Mouse (Mus musculus): ENCODE data around the gene Map3k10. TPM values are rescaled to one million over a fixed set of nuclear protein-coding genes. Genes with fewer than 3 reads are reported as not detected.

Map3k10 gene
- total RNA-seq (2015; ENCODE audit: low replicate concordance) (0.72 and 6.7 TPM in 2 replicates), total RNA-seq (2017; ENCODE audit: low replicate concordance) (0.13 TPM in 1 of 2 replicates, not detected in the other)

- peak; percentile 92 for ATAC-seq (replicated peaks; ENCODE audit: low FRiP score, poor library complexity, severe bottlenecking)
These were observed at the start of gene Map3k10 for GRCm38 (mm10) chr7:27674522-27675221. TSS of gene Map3k10 (minus strand) at chr7:27674598.

- no peak; the same call in 1 of the 2 replicates for ATAC-seq (replicated peaks; ENCODE audit: low FRiP score, poor library complexity, severe bottlenecking)
These were observed 47.6 kb upstream of the Map3k10 start for GRCm38 (mm10) chr7:27721951-27722350.

- ATAC-seq (replicated peaks; ENCODE audit: low FRiP score, poor library complexity, severe bottlenecking): no peak
These were observed 36.0 kb upstream of the Map3k10 start for GRCm38 (mm10) chr7:27710402-27710801.

GRCm38 (mm10) chr7:27696711-27697110 is 22.3 kb upstream of the Map3k10 start:
- ATAC-seq (replicated peaks; ENCODE audit: low FRiP score, poor library complexity, severe bottlenecking): no peak

- no peak for ATAC-seq (replicated peaks; ENCODE audit: low FRiP score, poor library complexity, severe bottlenecking)
These were observed 16.7 kb upstream of the Map3k10 start for GRCm38 (mm10) chr7:27691076-27691475.

GRCm38 (mm10) chr7:27688815-27689612 is 14.6 kb upstream of the Map3k10 start, which contains the start of gene Zfp607b:
TSS of gene Zfp607b (plus strand) at chr7:27689340.
- ATAC-seq (replicated peaks; ENCODE audit: low FRiP score, poor library complexity, severe bottlenecking): peak; percentile 98

- no peak for ATAC-seq (replicated peaks; ENCODE audit: low FRiP score, poor library complexity, severe bottlenecking)
These were observed 13.9 kb upstream of the Map3k10 start for GRCm38 (mm10) chr7:27688246-27688788.

GRCm38 (mm10) chr7:27687836-27688235 is 13.4 kb upstream of the Map3k10 start:
- no peak for ATAC-seq (replicated peaks; ENCODE audit: low FRiP score, poor library complexity, severe bottlenecking)

- ATAC-seq (replicated peaks; ENCODE audit: low FRiP score, poor library complexity, severe bottlenecking): no peak
These were observed 12.6 kb upstream of the Map3k10 start for GRCm38 (mm10) chr7:27687043-27687442.

- ATAC-seq (replicated peaks; ENCODE audit: low FRiP score, poor library complexity, severe bottlenecking): no peak
These were observed 11.3 kb upstream of the Map3k10 start for GRCm38 (mm10) chr7:27685681-27686080.

GRCm38 (mm10) chr7:27685220-27685619 is 10.8 kb upstream of the Map3k10 start:
- ATAC-seq (replicated peaks; ENCODE audit: low FRiP score, poor library complexity, severe bottlenecking): no peak

GRCm38 (mm10) chr7:27683218-27683617 is 8.8 kb upstream of the Map3k10 start:
- no peak for ATAC-seq (replicated peaks; ENCODE audit: low FRiP score, poor library complexity, severe bottlenecking)

GRCm38 (mm10) chr7:27675222-27675612 is 819 bp upstream of the Map3k10 start:
- no peak for ATAC-seq (replicated peaks; ENCODE audit: low FRiP score, poor library complexity, severe bottlenecking)

GRCm38 (mm10) chr7:27674195-27674521 is 240 bp downstream of the Map3k10 start:
- ATAC-seq (replicated peaks; ENCODE audit: low FRiP score, poor library complexity, severe bottlenecking): 0 out of 2 replicates have a peak, but pooled peaks have one; percentile 6

- ATAC-seq (replicated peaks; ENCODE audit: low FRiP score, poor library complexity, severe bottlenecking): no peak
These were observed 745 bp downstream of the Map3k10 start for GRCm38 (mm10) chr7:27673575-27674131.

GRCm38 (mm10) chr7:27673064-27673574 is 1.3 kb downstream of the Map3k10 start:
- no peak for ATAC-seq (replicated peaks; ENCODE audit: low FRiP score, poor library complexity, severe bottlenecking)

GRCm38 (mm10) chr7:27662038-27662437 is 12.4 kb downstream of the Map3k10 start:
- ATAC-seq (replicated peaks; ENCODE audit: low FRiP score, poor library complexity, severe bottlenecking): no peak

- no peak for ATAC-seq (replicated peaks; ENCODE audit: low FRiP score, poor library complexity, severe bottlenecking)
These were observed 15.4 kb downstream of the Map3k10 start for GRCm38 (mm10) chr7:27658712-27659663.

GRCm38 (mm10) chr7:27657824-27658395 is 16.5 kb downstream of the Map3k10 start:
- no peak for ATAC-seq (replicated peaks; ENCODE audit: low FRiP score, poor library complexity, severe bottlenecking)
